Mouse (Mus musculus) small intestine, adult 2 months (tissue): ENCODE data around the gene Gpr62. TPM values are rescaled to one million over a fixed set of nuclear protein-coding genes. Genes with fewer than 3 reads are reported as not detected.
A peak's percentile ranks its signal among the peaks of the same experiment; 100 is the strongest.

Experiments
- H3K27ac ChIP-seq: fragments of 200-500 bp; 2 replicates; pipeline ENCODE4 v1.5.1; 2012; ENCODE audit warnings: low read depth, low read length, control low read depth, inconsistent platforms; ENCODE audit not compliant: insufficient read depth
- H3K27me3 ChIP-seq: fragments of 200-500 bp; 2 replicates; pipeline ENCODE4 v1.6.1; 2012; ENCODE audit warnings: mild to moderate bottlenecking, moderate library complexity, low read length, inconsistent platforms; ENCODE audit not compliant: control insufficient read depth, insufficient read depth
- H3K36me3 ChIP-seq: fragments of 200-500 bp; 2 replicates; pipeline ENCODE4 v1.6.1; 2012; ENCODE audit warnings: mild to moderate bottlenecking, low read length, control low read depth, inconsistent platforms; ENCODE audit not compliant: control insufficient read depth, insufficient read depth
- H3K4me1 ChIP-seq: fragments of 200-500 bp; 2 replicates; pipeline ENCODE4 v1.6.1; 2012; ENCODE audit warnings: low read length, inconsistent platforms, mixed read lengths; ENCODE audit not compliant: control insufficient read depth, insufficient read depth, insufficient read length
- H3K4me3 ChIP-seq: fragments of 200-500 bp; 2 replicates; pipeline ENCODE4 v1.5.1; 2012; ENCODE audit warnings: low read depth, mild to moderate bottlenecking, control low read depth, inconsistent platforms, low read length, moderate library complexity
- CTCF ChIP-seq: fragments of 200-500 bp; IDR thresholded peaks from 2 replicates; pipeline ENCODE4 v1.5.1; 2012; ENCODE audit warnings: low read depth, mild to moderate bottlenecking, control low read depth, inconsistent platforms, low read length, moderate library complexity, mixed read lengths; ENCODE audit not compliant: insufficient replicate concordance, insufficient read length; ENCODE audit errors: extremely low read depth
- POLR2A ChIP-seq: fragments of 200-500 bp; IDR thresholded peaks from 2 replicates; pipeline ENCODE4 v1.6.1; 2012; ENCODE audit warnings: low read depth, mild to moderate bottlenecking, control low read depth, inconsistent platforms, low read length, moderate library complexity
- WGBS: fragments of 180-500 bp; shearing (Covaris S2); methylation state at CpG from one replicate; pipeline ENCODE4 v1.1.7; 2018; 5-methylcytosine and 5-hydroxymethylcytosine counted together
- polyA plus RNA-seq: library from polyadenylated mRNA; depleted of rRNA; stranded (reverse); fragments of >200 nt; gene quantifications from 2 replicates; pipeline ENCODE4 v1.2.3, GENCODE M21; 2012

The Gpr62 gene
- polyA plus RNA-seq, 1 experiment: 0.39 TPM

DNA sequence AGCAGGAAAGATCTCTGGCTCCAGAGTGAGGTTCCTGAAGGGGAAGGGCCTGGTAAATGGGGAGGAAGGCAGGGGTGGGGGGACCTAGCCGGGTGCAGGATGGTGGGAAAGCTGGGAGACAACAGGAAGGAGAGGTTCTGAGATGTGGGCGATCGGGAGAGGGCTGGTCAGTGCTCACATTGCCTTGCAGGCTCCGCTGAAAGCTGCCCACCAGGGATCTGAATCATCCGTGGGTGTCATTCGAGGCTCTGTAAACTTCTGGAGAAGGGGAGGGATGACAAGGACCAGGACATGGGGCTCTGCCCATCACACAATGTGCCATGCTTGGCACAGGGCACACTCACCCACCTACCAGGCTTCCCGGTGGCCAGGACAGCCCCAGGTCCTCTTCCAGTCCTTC, 32.3 kb downstream of the Gpr62 start:
- no peaks in the 10 kb centered on the region for H3K27me3 ChIP-seq
- peaks cover 53% of the 10 kb centered on the region for H3K4me1 ChIP-seq
- 44% methylated on average over 7 of the region's 7 CpGs for WGBS
- TF ChIP-seq POLR2A: no peak
- TF ChIP-seq CTCF: no peak
- H3K27ac ChIP-seq: peak overlapping the region; percentile 57
- peak overlapping the region; percentile 5; the same call in 1 of the 2 replicates for H3K4me3 ChIP-seq
- peaks cover 35% of the 10 kb centered on the region for H3K36me3 ChIP-seq

DNA sequence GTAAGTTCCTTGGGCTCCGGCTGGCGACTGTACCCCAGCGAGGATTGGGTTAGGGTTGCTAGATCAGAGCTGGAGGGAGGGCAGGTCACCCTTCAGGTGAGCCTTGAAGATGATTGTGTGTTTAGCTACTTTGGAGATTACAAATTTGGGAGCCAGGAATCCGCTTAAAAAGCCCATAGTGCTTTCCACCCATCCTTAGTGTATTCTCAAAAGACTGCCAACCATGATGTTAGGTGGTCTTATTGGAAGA, 35.8 kb downstream of the Gpr62 start:
- peak overlapping the region; percentile 69 for H3K27ac ChIP-seq
- under 1% methylated on average over 4 of the region's 4 CpGs for WGBS
- H3K27me3 ChIP-seq: no peaks in the 10 kb centered on the region
- H3K4me3 ChIP-seq: peak overlapping the region; percentile 86
- no peak for TF ChIP-seq CTCF
- no peak for TF ChIP-seq POLR2A
- H3K4me1 ChIP-seq: peaks cover 31% of the 10 kb centered on the region
- H3K36me3 ChIP-seq: peaks cover 33% of the 10 kb centered on the region

- Histone ChIP-seq H3K27ac (peak within 1 kb of the TSS; percentile 69), H3K27me3 (no peaks in the 10 kb centered on the region), H3K36me3 (peaks cover 29% of the 10 kb centered on the region), H3K4me1 (peaks cover 29% of the 10 kb centered on the region), H3K4me3 (peak within 1 kb of the TSS; percentile 86)
- WGBS: under 1% methylated on average over 55 of the region's 55 CpGs
- TF ChIP-seq CTCF: no peak
- peak; percentile 72; the same call in 1 of the 2 replicates for TF ChIP-seq POLR2A
Observed at GRCm38 (mm10) chr9:106429221-106430014, 36.3 kb downstream of the Gpr62 start, which contains the start of gene Rpl29. TSS of gene Rpl29 (plus strand) at chr9:106429454.

DNA sequence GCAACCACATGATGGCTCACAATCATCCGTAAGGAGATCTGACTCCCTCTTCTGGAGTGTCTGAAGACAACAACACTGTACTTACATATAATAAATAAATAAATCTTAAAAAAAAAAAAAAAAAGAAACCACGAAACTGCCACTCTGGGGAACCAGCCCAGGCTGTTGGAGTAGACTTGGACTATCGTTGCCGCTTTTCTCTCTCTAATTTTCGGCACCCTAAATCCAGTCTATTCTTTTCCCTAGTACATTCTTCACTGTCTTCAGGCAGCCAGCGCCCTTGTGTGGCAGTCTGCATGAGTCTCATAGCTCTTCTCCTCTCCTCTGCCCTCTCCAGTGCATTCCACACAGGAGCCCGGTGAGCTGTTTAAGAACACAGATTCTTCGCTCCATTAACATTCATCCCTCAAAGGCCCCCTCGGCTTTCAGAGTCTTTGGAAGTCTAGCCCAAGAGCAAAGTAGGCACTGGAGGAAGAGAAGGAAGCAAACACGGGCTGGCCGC, 37.0 kb downstream of the Gpr62 start:
- 3% methylated on average over 11 of the region's 11 CpGs for WGBS
- Histone ChIP-seq H3K4me3 (peak overlapping the region; percentile 86), H3K4me1 (peaks cover 24% of the 10 kb centered on the region), H3K27ac (peak overlapping the region; percentile 65), H3K27me3 (no peaks in the 10 kb centered on the region), H3K36me3 (peaks cover 25% of the 10 kb centered on the region)
- TF ChIP-seq POLR2A: no peak
- no peak for TF ChIP-seq CTCF

- H3K36me3 ChIP-seq: no peaks in the 10 kb centered on the region
- 1% methylated on average over 3 of the region's 3 CpGs for WGBS
- H3K27ac ChIP-seq: no peak overlapping the region
- TF ChIP-seq POLR2A (no peak), CTCF (peak; percentile 78; the same call in 1 of the 2 replicates)
- H3K27me3 ChIP-seq: peaks cover 6% of the 10 kb centered on the region; the same call in 1 of the 2 replicates
- H3K4me1 ChIP-seq: no peaks in the 10 kb centered on the region
- H3K4me3 ChIP-seq: no peak overlapping the region
Observed at GRCm38 (mm10) chr9:106421865-106422160, 43.9 kb downstream of the Gpr62 start.

DNA sequence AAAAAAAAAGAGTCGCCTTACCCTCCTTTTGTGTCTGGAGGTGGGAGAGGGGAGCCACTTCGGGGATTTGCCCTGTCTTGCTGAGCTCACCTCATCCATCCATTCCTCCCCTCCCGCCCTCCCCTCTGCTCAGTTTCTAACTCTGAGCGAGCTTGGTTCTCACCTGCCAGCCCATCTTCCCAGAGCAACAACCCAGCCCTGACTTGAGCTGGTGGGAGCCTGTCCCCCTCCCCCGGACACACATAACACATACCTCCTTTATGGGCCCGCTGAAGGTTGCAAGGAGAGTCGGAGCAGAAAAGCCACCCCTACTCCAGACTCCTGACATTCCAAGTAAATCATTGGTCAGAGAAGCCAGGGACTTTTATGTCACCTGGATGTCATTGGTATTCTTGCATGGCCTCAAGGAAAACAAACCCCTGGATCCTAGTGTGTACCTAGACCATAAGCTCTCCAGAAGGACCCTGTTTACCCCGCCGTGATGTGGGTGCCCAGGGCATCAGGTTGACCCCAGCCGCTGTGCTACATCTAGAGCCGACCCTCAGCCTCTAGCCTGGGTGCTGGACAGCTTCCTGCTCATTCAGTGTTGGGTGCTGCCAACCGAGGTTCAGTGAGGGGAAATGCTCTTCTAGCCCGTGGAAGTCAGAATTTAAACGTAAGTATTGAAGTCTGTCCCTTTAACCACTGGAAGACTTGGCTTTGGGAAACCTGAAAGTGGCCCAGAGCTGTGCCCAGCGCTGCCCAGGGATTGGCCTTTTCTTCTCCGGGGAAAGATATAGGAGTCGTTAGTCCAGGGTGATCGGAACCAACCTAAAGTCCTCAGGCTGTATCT, 44.5 kb downstream of the Gpr62 start:
- Histone ChIP-seq H3K27me3 (peaks cover 6% of the 10 kb centered on the region; the same call in 1 of the 2 replicates), H3K4me3 (no peak overlapping the region), H3K4me1 (no peaks in the 10 kb centered on the region), H3K36me3 (no peaks in the 10 kb centered on the region), H3K27ac (no peak overlapping the region)
- TF ChIP-seq CTCF: no peak
- no peak for TF ChIP-seq POLR2A
- 18% methylated on average over 18 of the region's 18 CpGs for WGBS

- TF ChIP-seq CTCF (no peak), POLR2A (no peak)
- Histone ChIP-seq H3K36me3 (no peaks in the 10 kb centered on the region), H3K27me3 (peaks cover 6% of the 10 kb centered on the region; the same call in 1 of the 2 replicates), H3K4me3 (no peak overlapping the region), H3K4me1 (no peaks in the 10 kb centered on the region), H3K27ac (no peak overlapping the region)
- WGBS: 8% methylated on average over 2 of the region's 2 CpGs
Observed at GRCm38 (mm10) chr9:106420608-106421007, 45.1 kb downstream of the Gpr62 start.
